Mouse (Mus musculus): ENCODE data around the gene Nt5c3b.

The Nt5c3b gene

DNA sequence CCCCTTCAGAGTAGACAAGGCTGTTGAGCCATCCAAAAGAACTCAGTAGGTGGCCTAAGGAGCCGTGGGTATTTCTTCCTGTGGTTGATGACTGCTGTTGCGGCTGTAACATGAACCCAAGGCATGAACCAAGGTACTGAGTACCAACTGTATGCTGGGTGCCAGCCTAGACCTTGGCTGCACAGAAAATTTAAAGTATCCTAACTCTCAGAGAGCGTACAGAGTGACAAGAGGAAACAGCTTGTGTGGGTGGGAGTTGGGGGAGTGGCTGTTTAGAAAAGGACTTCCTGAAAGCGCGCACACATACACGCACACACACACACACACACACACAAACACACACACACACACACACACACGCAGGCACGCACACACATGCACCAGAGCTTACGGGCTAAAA is 42.3 kb downstream of the Nt5c3b start:
- no peak for DNase-seq

DNA sequence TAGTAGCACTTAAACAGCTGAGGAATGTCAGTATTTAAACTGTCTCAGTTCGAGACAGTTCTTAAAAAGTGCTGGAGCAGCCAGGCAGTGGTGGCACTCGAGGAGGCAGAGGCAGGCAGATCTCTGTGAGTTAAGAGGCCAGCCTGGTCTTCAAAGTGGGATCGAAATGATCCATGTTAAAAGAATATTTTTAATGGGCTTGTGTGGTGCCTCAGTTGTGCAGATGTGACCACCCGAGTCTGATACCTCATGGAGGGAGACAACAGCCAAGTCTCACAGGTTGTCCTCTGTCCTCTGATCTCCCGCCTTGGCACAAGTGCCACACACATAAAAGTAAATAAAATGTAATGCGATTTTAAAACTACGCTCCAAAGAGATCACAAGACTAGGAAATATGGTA is 43.1 kb downstream of the Nt5c3b start:
- DNase-seq = peak; percentile 63

DNA sequence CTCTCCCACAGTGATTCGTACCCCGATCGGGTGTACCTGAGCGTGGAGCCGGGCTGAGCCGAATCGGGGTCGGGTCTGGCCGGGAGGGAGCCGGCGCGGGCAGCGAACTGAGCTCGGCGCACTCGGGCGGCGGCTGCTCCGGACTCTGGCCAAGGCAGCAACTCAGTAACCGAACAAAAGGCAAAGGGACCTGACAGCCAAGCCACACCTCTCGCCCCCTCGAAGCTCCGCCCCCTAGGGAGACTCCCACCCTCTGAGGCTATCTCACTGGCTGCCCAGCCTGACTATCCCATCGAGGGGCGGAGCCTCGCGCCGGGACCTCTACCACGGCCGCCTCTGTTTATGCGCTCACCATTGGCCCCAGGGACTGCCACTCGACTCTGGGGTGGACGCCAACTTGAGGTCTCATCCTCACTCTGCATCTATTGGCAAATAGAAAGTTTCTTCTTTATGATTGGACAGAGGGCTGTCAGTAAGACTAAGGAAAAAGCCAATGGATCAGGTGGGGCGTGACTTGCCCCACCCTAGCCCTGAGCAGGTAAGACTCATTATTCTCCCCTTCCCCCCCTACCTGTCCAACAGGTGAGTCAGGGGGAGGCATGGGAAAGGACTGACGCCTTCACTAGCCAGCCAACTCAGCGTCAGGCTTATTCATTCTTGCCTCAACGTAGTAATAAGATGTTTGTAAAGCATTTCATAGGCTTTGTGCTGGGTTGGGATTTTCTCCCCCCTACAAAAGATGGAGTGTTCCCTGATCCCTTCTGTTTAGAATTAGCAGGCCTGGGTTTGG is 43.8 kb downstream of the Nt5c3b start, which contains the start of gene Jup:
TSS of gene Jup (minus strand) at position 164 of the 790 bp plus-strand sequence.
- DNase-seq = peak; percentile 100

DNA sequence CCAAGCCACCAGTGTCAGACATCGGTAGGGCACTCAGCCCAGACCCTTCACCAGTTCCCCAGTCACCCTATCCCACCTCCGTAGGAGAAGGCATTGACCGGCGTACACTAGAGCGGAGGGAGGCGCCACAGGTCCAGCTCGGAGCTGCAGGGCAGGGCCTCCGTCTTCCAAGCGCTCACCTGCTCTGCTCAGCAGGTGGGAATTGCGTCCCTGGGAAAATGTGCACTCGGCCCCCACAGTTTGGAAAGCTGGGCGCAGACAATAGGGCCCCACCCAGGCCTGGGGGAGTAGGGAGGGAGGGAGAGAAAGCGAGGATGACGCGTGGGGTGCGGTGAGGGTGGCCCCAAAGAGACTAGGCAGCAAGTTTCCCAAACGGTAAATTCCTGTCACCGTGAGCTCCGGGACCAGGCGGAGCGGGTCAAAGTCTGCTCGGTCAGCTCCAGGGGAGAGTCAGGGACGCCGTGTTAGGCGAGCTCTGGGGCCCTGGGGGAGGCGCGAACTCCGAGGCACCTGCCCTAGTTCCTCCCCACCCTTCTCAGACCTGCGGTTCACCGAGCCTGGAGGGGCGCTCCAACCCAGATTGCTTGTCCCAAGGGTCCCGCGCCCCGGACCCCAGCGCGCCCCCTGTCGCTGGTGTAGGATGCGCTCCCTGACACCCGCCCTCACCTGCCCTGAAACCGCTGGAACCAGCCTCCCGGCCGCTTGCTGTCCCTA is 44.6 kb downstream of the Nt5c3b start:
- peak; percentile 83 for DNase-seq

DNA sequence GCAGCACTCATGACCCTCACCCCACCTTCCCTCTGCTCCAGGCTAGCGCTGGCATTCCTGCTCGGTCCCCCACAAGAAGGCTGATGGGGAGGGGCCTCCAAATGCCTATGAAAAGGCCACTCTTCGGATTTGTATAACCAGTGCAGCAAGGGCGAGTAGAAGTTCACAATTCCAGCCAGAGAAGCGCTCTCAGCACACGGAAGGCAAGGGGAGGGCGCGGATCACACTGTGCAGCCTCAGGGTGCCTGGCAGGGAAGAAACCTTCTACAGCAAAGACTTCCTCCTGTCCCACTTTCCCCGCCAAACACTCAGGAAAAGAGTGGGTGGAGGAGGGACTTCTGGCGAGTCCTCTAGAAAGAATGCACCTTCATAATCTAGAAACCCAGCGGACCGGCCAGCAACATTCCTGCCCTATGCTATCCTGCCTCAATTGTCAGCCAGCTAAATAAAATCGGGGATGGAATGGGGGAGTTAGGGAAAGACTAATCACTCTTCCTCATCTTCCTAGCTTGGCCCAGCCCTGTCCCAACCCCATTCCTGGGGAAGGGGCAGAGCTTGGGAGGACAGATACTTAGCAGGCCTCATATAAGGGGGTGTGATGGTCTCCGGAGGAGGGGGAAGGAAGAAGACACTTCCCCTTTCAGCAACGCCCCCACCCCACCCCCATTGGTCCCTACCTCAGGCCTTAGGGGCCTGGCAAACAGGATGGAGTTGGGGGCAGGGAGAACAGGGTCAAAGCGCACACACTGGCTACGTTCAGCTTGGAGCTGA is 45.6 kb downstream of the Nt5c3b start:
- peak; percentile 84 for DNase-seq

DNA sequence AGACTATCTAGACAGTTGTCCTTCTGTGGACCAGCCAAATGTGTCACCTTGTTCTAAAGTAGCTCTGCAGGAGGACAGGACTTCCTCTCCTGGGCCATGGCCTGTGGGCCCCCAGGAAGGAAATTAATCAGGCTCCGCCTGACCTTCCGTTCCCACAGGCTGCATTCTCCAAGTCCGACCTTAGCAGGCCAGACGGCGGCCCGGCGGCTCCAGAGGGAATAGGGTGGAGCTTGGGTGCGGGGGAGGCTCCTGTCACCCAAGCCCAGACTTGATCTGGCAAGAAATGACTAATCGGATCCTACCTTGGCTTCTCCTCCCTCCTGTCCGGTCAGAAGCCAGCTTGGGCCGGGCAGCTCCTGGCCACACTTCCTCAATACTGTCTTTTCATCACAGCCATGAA is 46.4 kb downstream of the Nt5c3b start:
- DNase-seq = peak; percentile 90

DNA sequence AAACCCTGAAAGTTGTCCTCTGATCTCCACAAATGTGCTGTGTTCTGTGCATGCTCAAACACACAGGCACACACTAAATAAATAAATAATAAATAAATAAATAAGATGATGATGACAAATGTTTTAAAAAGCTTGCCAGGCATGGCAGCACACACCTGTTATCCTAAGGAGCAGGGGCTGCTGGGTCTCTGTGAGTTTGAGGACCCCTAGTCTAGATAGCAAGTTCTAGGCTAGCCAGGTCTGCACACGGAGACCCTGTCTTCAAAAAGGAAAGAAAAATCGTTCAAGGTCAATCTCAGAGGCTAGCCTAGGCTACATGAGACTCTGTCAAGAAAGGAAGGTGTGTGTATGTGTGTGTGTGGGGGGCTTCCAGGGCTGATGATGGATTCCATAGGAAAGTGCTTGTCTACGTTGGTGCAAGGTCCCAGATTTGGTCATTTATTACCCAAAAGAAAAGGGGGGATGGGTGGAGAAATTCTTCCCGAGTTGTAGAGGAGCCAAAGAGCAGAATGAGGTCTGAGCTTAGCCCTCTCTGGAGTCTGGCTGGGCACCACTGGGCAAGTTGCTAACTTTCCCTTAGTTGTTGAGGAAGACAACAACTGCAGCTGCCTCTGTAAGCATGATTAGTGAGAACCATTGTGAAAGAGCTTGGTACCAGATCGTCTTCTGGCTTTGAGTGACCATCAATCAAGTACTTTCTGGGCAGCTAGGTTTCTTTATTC is 47.1 kb downstream of the Nt5c3b start:
- DNase-seq = peak; percentile 70

DNA sequence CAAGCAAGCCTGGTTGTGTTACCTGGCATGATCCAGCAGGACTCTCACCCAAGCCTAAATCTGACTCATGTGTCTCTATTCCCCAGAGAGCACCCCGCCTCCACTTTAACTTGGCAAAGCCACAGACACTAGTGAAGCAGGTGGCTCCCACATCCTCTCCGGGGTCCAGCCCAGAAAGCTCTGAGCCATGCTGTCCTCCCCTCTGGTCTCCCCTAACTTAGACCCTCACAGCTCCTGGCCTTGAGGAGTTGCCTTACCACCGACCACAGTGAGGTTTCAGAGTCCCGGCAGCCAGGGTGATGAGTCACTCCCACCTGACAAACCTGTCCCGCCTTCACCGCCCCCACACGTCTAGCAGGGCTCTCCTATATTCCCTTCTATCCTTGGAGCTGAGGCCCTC is 47.9 kb downstream of the Nt5c3b start:
- DNase-seq = peak; percentile 76

DNA sequence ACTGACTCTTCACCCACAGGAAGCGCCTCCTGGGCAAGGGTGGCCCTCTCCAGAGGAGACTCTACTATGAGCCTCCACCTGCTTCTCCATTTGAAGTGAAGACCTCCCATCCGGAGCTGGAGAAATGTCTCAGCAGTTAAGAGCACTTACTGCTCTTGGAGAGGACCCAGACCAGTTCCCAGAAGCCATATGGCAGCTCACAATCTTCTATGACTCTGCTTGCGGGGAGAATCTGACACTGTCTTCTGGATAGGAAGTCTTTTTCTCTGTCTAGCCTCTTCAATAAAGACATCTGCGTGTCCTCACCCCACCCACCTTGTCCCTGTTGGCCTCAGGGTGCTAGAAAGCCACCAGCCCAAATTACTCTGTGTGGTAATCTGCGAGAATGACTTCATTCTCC is 48.6 kb downstream of the Nt5c3b start:
- DNase-seq = peak; percentile 63

DNA sequence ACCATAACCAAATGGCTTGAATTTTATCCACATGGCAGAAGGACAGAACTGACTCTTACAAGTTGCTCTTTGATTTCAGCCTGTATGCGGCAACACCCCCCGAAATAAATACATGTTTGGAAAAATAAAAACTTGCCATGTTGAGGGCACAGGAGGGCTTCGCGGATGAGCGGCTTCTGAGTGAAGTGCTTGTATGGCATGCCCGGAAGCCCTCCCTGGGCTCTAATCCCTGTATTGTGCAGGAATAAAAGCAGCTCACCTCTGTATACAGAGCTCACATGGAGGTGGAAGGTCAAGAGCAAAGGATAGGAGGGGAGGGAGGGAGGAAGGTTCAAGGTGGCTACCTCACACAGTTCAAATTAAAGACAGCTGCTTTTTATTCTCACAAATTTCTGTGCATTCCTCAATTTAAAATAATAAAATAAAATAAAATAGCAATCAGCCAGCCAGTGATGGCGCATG is 49.7 kb downstream of the Nt5c3b start:
- no peak for DNase-seq

DNA sequence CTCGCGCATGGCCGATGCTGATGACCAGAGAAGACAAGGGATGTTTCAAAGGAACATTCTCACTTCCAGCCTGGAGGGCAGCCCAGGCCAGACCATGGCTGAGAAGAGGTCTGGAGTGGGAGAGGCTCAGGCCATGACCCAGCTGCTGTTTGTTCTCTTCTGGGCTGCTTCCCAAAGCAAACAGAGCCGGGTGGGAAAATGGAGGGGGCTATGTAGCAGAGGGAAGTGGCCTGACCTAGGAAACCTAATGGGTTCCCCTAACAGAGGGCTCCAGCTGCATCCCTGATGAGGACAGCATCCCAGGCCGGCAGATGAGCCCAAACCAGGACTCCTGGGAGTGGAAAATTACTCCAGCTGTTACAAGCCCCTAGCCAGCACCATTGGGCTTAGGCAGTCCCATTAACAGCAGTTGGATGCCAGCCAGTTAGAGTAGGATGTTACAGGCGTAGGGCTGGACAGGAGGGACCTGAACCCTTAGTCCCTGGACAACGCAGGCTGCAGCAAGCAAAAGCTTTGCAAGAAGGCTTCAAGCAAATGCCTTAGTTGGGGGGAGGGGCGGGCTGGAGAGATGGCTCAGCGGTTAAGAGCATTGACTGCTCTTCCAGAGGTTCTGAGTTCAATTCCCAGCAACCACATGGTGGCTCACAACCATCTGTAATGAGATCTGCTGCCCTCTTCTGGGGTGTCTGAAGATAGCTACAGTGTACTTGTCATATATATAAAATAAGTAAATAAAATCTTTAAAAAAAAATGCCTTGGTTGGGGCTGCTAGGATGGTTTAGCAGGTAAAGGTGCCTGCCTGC is 50.3 kb downstream of the Nt5c3b start:
- DNase-seq = peak; percentile 68

DNA sequence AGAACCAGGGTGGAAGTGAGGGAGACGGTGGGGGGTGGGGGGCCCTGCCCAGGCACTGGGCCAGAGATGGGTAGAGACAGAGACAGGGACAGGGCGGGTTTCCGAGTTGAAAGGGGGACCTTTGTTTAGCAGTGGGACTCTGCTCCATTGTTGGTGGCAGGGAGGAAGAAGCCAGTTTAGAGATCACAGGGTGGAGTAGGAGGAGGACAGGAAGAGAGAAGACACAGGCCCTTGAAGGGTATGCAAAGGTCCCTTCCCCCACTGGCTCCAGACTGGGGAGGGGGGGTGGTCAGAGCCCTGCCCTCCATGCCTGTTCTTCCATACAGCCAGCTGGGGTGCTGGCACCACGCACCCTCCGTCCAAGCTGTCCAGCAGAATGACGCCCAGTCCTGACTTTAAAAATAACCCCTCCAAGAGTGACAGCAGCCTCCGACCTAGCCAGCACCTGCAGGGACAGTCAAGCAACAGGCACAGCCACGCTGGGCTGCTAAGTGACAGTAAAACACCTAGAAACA is 51.6 kb downstream of the Nt5c3b start:
- DNase-seq = peak; percentile 93

DNA sequence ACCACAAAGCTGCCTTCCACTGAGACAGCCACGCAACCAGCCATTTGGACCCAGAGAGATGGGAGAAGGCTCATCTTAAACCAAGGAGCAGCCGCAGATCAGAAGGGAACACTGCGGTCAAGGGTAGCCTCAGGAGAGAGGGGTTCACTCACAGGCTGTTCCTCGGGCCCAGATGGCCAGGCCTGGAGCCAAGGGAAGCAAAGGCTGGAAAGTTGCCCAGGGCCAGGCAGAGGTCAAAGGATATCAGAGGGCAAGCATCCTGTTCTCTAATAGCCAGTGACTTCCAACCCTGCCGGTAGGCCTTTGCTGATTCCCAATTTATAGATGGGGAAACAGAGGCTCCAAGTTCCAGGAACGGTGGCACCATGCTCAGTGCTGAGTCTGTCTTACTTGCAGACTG is 53.0 kb downstream of the Nt5c3b start:
- DNase-seq = peak; percentile 76

DNA sequence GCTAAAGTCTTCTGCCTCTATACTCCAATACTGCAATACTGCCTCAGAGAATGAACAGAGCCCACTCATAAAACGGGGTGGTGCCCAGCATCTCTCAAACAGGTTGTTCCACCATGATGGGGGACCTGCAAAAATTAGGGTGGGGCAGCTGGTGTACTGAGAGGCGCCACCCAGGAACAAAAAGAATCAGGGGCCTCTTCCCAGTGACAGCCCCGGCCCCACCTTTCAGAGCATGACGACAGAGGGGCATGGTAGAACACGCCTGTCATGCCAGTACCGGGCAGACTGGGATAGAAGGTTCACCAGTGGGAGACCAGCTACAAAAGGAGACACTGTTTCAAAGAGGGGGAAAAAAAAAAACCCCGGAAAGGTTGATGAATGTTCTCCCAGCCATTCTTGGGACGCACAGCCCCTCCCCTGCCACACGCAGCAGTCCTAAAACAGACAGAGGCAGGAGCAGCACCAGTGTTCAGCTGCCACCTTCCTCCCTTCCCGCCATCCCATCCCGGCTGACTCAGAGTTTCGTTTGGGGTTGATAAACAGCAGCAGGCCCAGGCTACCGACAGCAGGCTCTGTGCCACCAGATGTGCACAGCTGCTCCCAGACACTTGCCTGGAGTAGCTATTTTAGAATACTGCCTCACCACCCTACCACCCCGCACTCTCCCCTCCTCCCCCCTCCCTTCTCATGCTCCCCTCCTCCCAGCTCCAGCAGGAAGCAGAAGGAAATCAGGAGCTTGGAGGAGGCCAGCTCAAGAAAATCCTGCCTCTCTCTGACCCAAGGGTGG is 53.8 kb downstream of the Nt5c3b start:
- DNase-seq = no peak

DNA sequence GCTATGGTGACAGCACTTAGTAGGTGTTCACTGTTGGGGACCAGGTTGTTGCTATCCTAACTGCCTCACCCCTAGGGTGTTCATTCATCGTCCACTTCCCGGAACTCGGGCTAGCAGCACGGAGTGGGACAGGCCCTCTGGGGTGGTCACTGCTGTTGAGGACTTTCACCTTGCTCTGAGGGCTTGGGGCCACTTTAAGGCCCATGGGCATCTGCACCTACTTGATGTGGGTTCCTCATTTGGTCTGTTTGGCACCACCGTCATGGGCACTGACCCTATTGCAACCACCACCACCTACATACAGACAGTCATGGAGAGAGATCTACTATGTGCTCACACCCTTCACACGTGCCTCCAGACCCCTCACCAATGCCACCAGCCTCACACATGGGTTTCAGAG is 54.5 kb downstream of the Nt5c3b start:
- no peak for DNase-seq

DNA sequence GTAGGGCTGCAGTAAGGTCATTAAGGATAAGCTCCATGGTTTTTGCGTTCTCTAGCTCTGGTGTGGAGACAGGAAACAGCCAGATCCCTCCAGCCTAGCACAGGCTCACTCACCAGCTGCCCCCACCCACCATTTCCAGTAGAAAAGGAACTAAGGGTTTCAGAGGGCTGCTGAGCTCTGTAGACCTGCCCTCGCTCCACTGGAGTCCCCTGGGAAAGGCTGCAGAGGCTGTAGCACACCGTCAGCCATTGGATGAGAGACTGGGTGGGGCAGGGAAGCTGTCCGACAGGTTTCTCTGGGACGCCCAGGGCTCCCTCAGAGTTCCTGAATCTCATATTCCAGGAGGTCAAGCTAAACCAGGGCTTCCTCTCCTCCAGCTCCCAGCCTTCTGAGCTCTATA is 55.0 kb downstream of the Nt5c3b start:
- DNase-seq = no peak

DNA sequence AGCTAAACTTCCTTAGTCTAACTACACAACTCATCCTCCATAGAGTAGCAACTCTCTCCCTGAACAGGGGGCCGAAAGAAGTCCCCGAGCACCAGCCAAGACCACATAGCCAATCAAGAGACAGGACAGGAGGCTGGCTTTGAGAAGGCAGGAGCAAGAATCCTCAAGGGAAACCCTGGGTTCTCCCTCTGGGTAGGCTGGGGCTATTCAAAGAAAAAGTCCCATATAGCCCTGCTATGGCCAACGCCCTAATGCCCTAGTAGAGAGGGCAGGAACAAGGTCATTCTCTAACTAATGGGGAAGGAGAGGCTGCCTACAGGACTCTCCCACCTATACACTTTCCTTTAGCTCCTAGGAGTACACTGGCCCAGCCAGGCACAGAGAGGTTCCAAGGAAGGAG is 56.6 kb downstream of the Nt5c3b start:
- DNase-seq = no peak

DNA sequence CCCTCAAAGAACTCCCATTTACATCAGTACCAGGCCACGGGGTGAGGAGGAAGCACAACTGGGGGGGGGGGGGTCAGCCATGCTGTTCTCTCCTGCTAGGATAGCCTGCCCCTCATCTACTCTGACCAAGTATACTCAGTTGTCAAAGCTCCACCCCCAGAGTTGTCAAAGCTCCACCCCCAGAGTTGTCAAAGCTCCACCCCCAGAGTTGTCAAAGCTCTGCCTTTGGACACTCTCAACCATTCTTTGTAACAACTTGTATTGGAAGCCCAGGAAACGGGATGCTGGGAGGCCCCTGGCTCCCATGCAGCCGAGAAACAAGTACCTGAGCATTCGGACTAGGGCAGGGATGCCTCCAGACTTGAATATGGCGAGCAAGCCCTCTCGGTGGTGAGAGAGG is 58.9 kb downstream of the Nt5c3b start:
- no peak for DNase-seq

DNA sequence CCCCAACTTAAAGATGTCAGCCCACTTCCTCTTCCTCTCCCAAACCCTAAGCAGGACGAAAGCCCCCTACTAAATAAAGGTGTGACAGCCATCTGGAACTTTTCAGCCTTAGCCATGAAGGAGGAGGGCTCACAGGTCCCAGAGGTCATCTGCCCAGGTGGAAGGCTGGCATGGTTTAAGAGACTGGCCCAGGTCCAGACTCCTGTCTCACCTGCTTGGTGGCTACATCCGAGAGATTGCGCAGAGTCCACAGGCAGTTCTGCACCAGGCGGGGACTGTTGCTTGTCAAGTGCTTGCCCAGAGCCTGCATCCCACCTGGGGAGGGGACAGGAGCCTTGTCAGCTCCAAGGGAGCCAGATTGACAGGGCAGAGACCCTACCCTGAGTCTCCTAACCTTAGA is 62.3 kb downstream of the Nt5c3b start:
- no peak for DNase-seq

DNA sequence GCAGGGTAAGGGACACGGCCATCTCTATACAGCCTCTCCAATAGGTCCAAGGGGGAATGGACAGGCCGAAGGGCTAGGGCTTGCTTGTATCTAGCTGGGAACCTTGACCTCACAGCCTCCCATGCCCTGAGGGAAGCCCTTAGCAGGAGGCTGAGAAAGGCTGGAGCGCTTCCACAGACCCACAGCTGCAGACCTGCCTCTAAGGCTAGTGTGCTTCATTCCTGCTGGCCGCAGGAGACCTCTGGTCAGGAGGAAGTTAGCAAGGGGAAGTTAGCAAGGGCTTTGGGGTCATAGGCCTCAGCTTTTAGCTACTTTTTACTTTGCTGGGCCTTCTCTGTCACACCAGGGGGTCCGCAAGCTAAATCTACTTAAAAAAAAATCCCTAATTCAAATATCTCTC is 63.2 kb downstream of the Nt5c3b start:
- DNase-seq = no peak

DNA sequence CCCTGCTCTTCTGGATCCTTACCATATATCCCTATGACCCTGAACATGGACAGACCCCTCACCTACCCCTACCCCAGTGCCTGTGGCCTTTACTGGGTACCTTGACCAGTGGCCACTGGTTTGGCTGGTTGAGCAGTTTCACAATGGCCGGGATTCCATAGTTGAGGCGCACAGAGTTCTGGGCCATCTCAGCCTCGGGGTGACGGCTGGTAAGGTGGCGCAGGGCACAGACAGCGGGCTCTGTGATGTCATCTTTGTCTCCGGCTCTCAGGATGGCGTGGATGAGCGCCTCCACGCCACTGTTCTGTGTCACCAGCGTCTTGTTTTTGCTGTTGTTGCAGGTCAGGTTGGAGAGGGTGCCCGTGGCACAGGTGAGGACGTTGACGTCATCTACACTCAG is 63.6 kb downstream of the Nt5c3b start:
- no peak for DNase-seq
